Mouse (Mus musculus): Measurements from ENCODE around the gene Wdhd1. TPM values are rescaled to one million over a fixed set of nuclear protein-coding genes. Genes with fewer than 3 reads are reported as not detected.
A peak's percentile ranks its signal among the peaks of the same experiment; 100 is the strongest.

Gene Wdhd1
- total and polyA plus RNA-seq, 2 experiments from 2014 or later, result 8.8 to 12.3 TPM

DNA sequence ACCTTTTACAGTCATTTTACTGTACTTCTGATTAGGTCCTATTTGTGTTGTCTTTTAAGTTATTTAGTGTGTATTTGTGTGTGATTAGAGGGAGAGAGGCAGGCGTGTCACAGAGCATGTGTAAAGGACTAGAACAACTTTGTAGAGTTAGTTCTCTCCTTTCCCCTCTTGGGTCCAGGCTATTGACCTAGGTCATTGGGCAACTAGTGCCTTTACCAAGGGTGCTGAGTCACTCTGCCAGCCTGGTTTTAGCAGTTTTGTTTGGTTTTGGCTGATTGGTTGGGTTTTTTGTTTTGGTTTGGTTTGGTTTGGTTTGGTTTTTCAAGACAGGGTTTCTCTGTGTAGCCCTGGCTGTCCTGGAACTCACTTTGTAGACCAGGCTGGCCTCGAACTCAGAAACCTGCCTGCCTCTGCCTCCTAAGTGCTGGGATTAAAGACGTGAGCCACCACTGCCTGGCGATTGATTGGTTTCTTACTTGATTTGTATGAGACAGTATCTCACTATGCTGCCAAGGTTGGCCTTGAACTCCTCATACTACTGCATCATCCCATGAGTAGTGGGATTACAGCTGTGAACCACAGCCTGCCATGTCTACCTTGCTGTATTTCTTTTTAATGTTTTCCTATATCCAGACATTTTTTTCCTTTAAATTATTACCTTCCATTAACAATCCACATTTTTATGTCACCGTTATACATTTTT lies 71.2 kb downstream of the Wdhd1 start:
- H3K4me1 ChIP-seq (ENCODE audit: insufficient read depth, low read length), result no peaks in the 10 kb centered on the region
- H3K27me3 ChIP-seq (ENCODE audit: insufficient read depth, low read length), result no peaks in the 10 kb centered on the region
- no peaks in the 10 kb centered on the region for H3K36me3 ChIP-seq (ENCODE audit: insufficient read depth, low read length)
- WGBS, result 92% methylated on average over 5 of the region's 5 CpGs
- TF ChIP-seq CTCF (IDR thresholded peaks at IDR 0.05), result no peak
- H3K27ac ChIP-seq (ENCODE audit: low read depth, low read length), result no peak overlapping the region
- DNase-seq (ENCODE audit: low spot score) (no peak), ATAC-seq (ENCODE audit: low FRiP score) (no peak)
- H3K9ac ChIP-seq (replicated peaks; ENCODE audit: low read length, poor library complexity, severe bottlenecking), result no peak overlapping the region
- H3K9me3 ChIP-seq (ENCODE audit: low read length), result no peaks in the 10 kb centered on the region
- H3K4me3 ChIP-seq (ENCODE audit: low read depth, low read length), result no peak overlapping the region
- no peak overlapping the region for H3K4me2 ChIP-seq (ENCODE audit: low read depth, low read length, poor library complexity, severe bottlenecking)

DNA sequence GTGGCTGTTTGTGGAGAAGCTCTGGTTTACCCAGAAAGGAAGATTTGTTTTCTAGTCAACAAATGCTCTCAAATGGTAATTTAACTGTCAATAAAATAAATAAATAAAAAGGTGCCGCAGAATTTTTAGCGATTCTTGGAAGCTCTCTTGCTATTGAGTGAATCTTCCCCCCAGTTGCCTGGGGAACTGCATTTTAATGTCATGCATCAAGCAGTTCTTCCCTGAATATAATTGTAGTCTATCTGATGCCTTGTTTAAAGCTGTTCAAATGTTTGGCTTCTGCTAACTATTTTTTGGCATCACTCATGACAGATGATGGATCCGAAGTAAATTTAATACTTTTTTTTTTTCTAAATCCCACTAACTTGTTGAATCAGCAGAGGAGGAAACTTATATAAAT lies 79.3 kb downstream of the Wdhd1 start:
- TF ChIP-seq CTCF (IDR thresholded peaks at IDR 0.05), result no peak
- Histone ChIP-seq H3K4me2 (ENCODE audit: low read depth, low read length, poor library complexity, severe bottlenecking) (no peak overlapping the region), H3K27ac (ENCODE audit: low read depth, low read length) (no peak overlapping the region), H3K9me3 (ENCODE audit: low read length) (no peaks in the 10 kb centered on the region), H3K9ac (replicated peaks; ENCODE audit: low read length, poor library complexity, severe bottlenecking) (no peak overlapping the region), H3K27me3 (ENCODE audit: insufficient read depth, low read length) (no peaks in the 10 kb centered on the region), H3K36me3 (ENCODE audit: insufficient read depth, low read length) (no peaks in the 10 kb centered on the region), H3K4me3 (ENCODE audit: low read depth, low read length) (no peak overlapping the region), H3K4me1 (ENCODE audit: insufficient read depth, low read length) (no peaks in the 10 kb centered on the region)
- WGBS, result 49% methylated on average over 3 of the region's 3 CpGs
- DNase-seq (ENCODE audit: low spot score) (no peak), ATAC-seq (ENCODE audit: low FRiP score) (no peak)

DNA sequence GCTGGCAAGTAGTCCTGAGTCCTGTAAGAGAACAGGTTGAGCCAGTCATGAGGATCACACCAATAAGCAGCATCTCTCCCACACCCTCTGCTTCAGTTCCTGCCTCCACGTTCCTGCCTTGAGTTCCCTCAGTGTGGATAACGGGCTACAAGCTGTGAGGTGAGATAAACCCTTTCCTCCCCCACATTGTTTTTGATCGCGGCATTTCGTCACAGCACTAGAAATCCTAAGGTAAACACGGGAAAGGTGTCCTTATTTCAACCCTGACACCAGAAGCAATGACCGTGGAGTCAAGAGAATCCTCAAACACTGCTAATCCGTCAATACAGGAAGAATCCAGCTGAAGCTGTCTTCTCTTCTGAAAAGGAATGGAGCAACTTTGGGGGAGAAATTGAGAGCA lies 79.9 kb downstream of the Wdhd1 start:
- no peaks in the 10 kb centered on the region for H3K27me3 ChIP-seq (ENCODE audit: insufficient read depth, low read length)
- DNase-seq (ENCODE audit: low spot score), result no peak
- 82% methylated on average over 8 of the region's 8 CpGs for WGBS

DNA sequence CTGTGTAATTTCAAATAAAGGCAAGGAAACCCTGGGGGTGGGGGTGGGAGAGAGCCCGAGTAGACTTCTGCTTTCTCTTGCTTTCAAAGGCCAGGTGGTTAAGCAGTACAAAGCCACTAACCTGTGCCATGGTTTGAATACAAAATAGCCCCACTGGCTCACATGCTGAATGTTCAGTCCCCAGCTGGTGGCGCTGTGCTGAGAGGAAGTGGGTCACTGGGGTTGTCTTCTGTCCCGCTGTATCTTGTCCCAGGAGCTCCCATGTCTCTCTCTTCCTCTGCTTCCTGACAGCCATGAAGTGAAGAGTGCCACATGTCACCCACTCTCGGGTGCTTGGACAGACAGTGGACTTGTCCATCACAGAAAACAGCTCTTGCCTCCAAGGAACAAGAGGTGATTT lies 82.6 kb downstream of the Wdhd1 start:
- Histone ChIP-seq H3K4me2 (ENCODE audit: low read depth, low read length, poor library complexity, severe bottlenecking) (no peak overlapping the region), H3K36me3 (ENCODE audit: insufficient read depth, low read length) (no peaks in the 10 kb centered on the region), H3K9me3 (ENCODE audit: low read length) (no peaks in the 10 kb centered on the region), H3K27me3 (ENCODE audit: insufficient read depth, low read length) (no peaks in the 10 kb centered on the region), H3K4me1 (ENCODE audit: insufficient read depth, low read length) (no peaks in the 10 kb centered on the region), H3K4me3 (ENCODE audit: low read depth, low read length) (no peak overlapping the region), H3K9ac (replicated peaks; ENCODE audit: low read length, poor library complexity, severe bottlenecking) (no peak overlapping the region), H3K27ac (ENCODE audit: low read depth, low read length) (no peak overlapping the region)
- ATAC-seq (ENCODE audit: low FRiP score) (no peak), DNase-seq (ENCODE audit: low spot score) (no peak)
- peak; percentile 30 for TF ChIP-seq CTCF (IDR thresholded peaks at IDR 0.05)
- WGBS, result 37% methylated on average over 4 of the region's 4 CpGs

More for the DNA sequence above, 79.9 kb downstream of the Wdhd1 start:
- Histone ChIP-seq H3K4me3 (ENCODE audit: low read depth, low read length) (no peak overlapping the region), H3K4me2 (ENCODE audit: low read depth, low read length, poor library complexity, severe bottlenecking) (no peak overlapping the region), H3K9ac (replicated peaks; ENCODE audit: low read length, poor library complexity, severe bottlenecking) (no peak overlapping the region), H3K27ac (ENCODE audit: low read depth, low read length) (no peak overlapping the region), H3K4me1 (ENCODE audit: insufficient read depth, low read length) (no peaks in the 10 kb centered on the region), H3K36me3 (ENCODE audit: insufficient read depth, low read length) (no peaks in the 10 kb centered on the region), H3K9me3 (ENCODE audit: low read length) (no peaks in the 10 kb centered on the region)
- no peak for ATAC-seq (ENCODE audit: low FRiP score)
- no peak for TF ChIP-seq CTCF (IDR thresholded peaks at IDR 0.05)

DNA sequence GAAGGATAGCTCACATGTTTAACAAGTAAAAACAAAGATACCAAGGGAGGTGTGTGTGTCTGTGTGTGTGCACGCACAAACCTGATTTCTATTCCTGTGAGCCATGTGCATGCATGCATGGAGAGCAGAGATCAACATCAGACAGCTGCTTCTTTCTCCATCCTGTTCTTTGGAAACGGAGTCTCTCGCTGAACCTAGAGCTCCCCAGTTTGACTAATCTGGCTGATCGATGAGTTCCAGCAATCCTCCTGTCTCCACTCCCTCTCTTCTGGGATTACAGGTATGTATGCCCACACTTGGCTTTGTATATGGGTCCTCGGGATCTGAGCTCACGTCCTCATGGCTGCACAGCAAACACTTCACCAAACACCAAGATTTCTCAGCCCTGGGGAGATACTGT lies 83.2 kb downstream of the Wdhd1 start:
- Histone ChIP-seq H3K27ac (ENCODE audit: low read depth, low read length) (no peak overlapping the region), H3K4me2 (ENCODE audit: low read depth, low read length, poor library complexity, severe bottlenecking) (no peak overlapping the region), H3K4me1 (ENCODE audit: insufficient read depth, low read length) (peaks cover 5% of the 10 kb centered on the region), H3K4me3 (ENCODE audit: low read depth, low read length) (no peak overlapping the region), H3K9ac (replicated peaks; ENCODE audit: low read length, poor library complexity, severe bottlenecking) (no peak overlapping the region), H3K36me3 (ENCODE audit: insufficient read depth, low read length) (no peaks in the 10 kb centered on the region), H3K27me3 (ENCODE audit: insufficient read depth, low read length) (peaks cover 2% of the 10 kb centered on the region), H3K9me3 (ENCODE audit: low read length) (no peaks in the 10 kb centered on the region)
- ATAC-seq (ENCODE audit: low FRiP score) (no peak), DNase-seq (ENCODE audit: low spot score) (no peak)
- no peak for TF ChIP-seq CTCF (IDR thresholded peaks at IDR 0.05)
- 73% methylated on average over 6 of the region's 6 CpGs for WGBS

DNA sequence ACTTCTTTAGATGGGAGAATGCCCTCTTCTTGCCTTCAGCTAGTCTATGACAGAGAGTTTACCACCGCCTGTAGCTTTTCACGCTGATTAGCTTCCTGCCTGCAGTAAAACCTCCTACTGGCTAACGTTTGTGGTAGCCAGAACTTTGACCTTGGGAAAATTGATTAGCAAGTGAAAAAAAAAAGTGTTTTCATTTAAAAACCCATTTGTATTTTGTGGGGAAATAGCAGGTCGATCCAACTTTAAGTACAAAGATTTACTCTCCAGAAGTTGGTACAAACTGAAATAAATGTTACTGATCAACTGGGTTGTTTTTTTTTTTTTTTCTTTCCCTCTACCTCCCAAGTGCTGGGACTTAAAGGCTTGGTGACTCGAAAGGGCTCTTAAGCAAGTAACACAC lies 84.8 kb downstream of the Wdhd1 start:
- H3K4me2 ChIP-seq (ENCODE audit: low read depth, low read length, poor library complexity, severe bottlenecking), result no peak overlapping the region
- DNase-seq (ENCODE audit: low spot score) (no peak), ATAC-seq (ENCODE audit: low FRiP score) (no peak)
- 52% methylated on average over 5 of the region's 5 CpGs for WGBS
- H3K27me3 ChIP-seq (ENCODE audit: insufficient read depth, low read length), result peaks cover 17% of the 10 kb centered on the region
- H3K4me1 ChIP-seq (ENCODE audit: insufficient read depth, low read length), result peaks cover 7% of the 10 kb centered on the region
- no peak for TF ChIP-seq CTCF (IDR thresholded peaks at IDR 0.05)
- no peak overlapping the region for H3K27ac ChIP-seq (ENCODE audit: low read depth, low read length)
- H3K9me3 ChIP-seq (ENCODE audit: low read length), result no peaks in the 10 kb centered on the region
- H3K36me3 ChIP-seq (ENCODE audit: insufficient read depth, low read length), result no peaks in the 10 kb centered on the region
- no peak overlapping the region for H3K4me3 ChIP-seq (ENCODE audit: low read depth, low read length)
- H3K9ac ChIP-seq (replicated peaks; ENCODE audit: low read length, poor library complexity, severe bottlenecking), result no peak overlapping the region

Other genes with a start within 250 kb of the Wdhd1 start
- gene Gch1, start 87.4 kb downstream of the Wdhd1 start, total RNA-seq (2014; rRNA removed), result 8.8 and 9.4 TPM in 2 replicates
- gene Gch1, start 87.4 kb downstream of the Wdhd1 start, polyA plus RNA-seq (2015; fragmentation: Nextera tagmentation; extraction: Ambion mirVana), result 5.3 and 6.9 TPM in 2 replicates
- 7.9 and 10.0 TPM in 2 replicates for gene Socs4, start 74 bp upstream of the Wdhd1 start, total RNA-seq (2014; rRNA removed)
- gene Socs4, start 74 bp upstream of the Wdhd1 start, polyA plus RNA-seq (2015; fragmentation: Nextera tagmentation; extraction: Ambion mirVana), result 1.7 and 2.7 TPM in 2 replicates
- gene Mapk1ip1l, start 21.4 kb upstream of the Wdhd1 start, total RNA-seq (2014; rRNA removed), result 51.0 and 57.6 TPM in 2 replicates
- 29.9 and 36.3 TPM in 2 replicates for gene Mapk1ip1l, start 21.4 kb upstream of the Wdhd1 start, polyA plus RNA-seq (2015; fragmentation: Nextera tagmentation; extraction: Ambion mirVana)
- 3.7 and 14.6 TPM in 2 replicates for gene Lgals3, start 90.9 kb upstream of the Wdhd1 start, total RNA-seq (2014; rRNA removed)
- 5.2 and 6.3 TPM in 2 replicates for gene Lgals3, start 90.9 kb upstream of the Wdhd1 start, polyA plus RNA-seq (2015; fragmentation: Nextera tagmentation; extraction: Ambion mirVana)
- 1.2 and 1.7 TPM in 2 replicates for gene Dlgap5, start 141.6 kb upstream of the Wdhd1 start, total RNA-seq (2014; rRNA removed)
- 1.9 and 2.2 TPM in 2 replicates for gene Dlgap5, start 141.6 kb upstream of the Wdhd1 start, polyA plus RNA-seq (2015; fragmentation: Nextera tagmentation; extraction: Ambion mirVana)
- 29.7 and 29.9 TPM in 2 replicates for gene Fbxo34, start 173.6 kb upstream of the Wdhd1 start, total RNA-seq (2014; rRNA removed)
- gene Fbxo34, start 173.6 kb upstream of the Wdhd1 start, polyA plus RNA-seq (2015; fragmentation: Nextera tagmentation; extraction: Ambion mirVana), result 36.5 and 45.5 TPM in 2 replicates